ENCODE assay signal across 21 mouse cellular contexts in the genomic region with DNA sequence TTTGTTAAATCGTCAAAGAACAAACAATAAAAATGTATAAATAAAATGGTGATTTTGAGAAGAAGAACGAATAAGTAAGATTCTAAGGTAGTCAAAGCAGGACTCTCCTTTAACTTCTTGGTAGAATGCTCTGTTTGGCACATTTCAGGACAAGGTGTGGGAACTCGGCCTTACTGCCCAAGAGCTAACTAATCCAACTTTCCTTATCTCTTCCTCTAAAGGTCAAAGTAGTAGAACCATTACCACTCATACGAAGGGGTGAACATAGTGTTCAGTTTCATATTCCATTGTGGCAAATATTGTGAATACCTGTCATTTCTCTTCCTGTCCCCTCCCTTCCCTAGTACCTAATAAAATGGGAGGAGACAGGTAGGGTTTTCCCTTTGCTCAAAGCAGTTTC.
DNase-seq lines count a peak whose midpoint lies in the region; ATAC-seq and TF ChIP-seq lines count a peak whose summit lies in the region.
"Had no signal": no experiment of that assay in that cellular context is flagged by ENCODE, and none has a peak within 500 bp of the region (broad histone marks: within the 10 kb centered on the region; RNA-seq: fewer than 3 reads in every experiment).

No protein-coding gene starts in this region.

- no peaks in the 10 kb centered on the region for H3K36me3 ChIP-seq in intestine, embryonic 15.5 days
- no peaks in the 10 kb centered on the region for H3K36me3 ChIP-seq in intestine, embryonic 16.5 days (ENCODE audit: control insufficient read depth, insufficient read depth, low read length)
- H3K36me3 ChIP-seq in stomach, postnatal 0 days (ENCODE audit: control insufficient read depth, insufficient read depth, low read length): no peaks in the 10 kb centered on the region
- H3K36me3 ChIP-seq: embryonic facial prominence, embryonic 13.5 days; embryonic facial prominence, embryonic 15.5 days; forebrain, embryonic 15.5 days had no signal

- no peak for DNase-seq in stomach, postnatal 0 days (ENCODE audit: low spot score)
- DNase-seq in layer of hippocampus, adult 9-10 months (ENCODE audit: low spot score): no peak
- DNase-seq: adrenal gland, adult 2 months; adrenal gland, postnatal 10 days; adrenal gland, postnatal 25 days; cerebellum, adult 11 months; cerebellum, adult 18-20 months; cerebellum, adult 8-10 months; cerebellum, adult 9-11 months; cerebellum, postnatal 14 days; cerebellum, postnatal 36 days; embryo, embryonic 11 days; forebrain, postnatal 0 days had no signal

- TF ChIP-seq CTCF in stomach, postnatal 0 days (IDR thresholded peaks at IDR 0.05; ENCODE audit: low read depth): no peak

- H3K9ac ChIP-seq in intestine, embryonic 15.5 days: no peak overlapping the region
- H3K9ac ChIP-seq in intestine, embryonic 16.5 days (ENCODE audit: low read depth, low read length): no peak overlapping the region
- no peak overlapping the region for H3K9ac ChIP-seq in stomach, postnatal 0 days (ENCODE audit: low read length)
- H3K9ac ChIP-seq: embryonic facial prominence, embryonic 13.5 days; embryonic facial prominence, embryonic 15.5 days; forebrain, embryonic 13.5 days; forebrain, embryonic 15.5 days; forebrain, postnatal 0 days had no signal

- H3K27ac ChIP-seq in intestine, embryonic 15.5 days: no peak overlapping the region
- H3K27ac ChIP-seq in intestine, embryonic 16.5 days (ENCODE audit: low read length): no peak overlapping the region
- no peak overlapping the region for H3K27ac ChIP-seq in stomach, postnatal 0 days (replicated peaks)
- H3K27ac ChIP-seq: embryonic facial prominence, embryonic 13.5 days; embryonic facial prominence, embryonic 15.5 days; forebrain, embryonic 13.5 days; forebrain, embryonic 15.5 days had no signal

- ATAC-seq in intestine, embryonic 15.5 days: peak; percentile 57
- peak; percentile 46; the same call in 1 of the 2 replicates for ATAC-seq in intestine, embryonic 16.5 days
- ATAC-seq in stomach, postnatal 0 days (ENCODE audit: low FRiP score, low TSS enrichment): 0 out of 2 replicates have a peak, but pooled peaks have one; percentile 42
- no peak for ATAC-seq in erythroid progenitor cell, adult 5-6 weeks (replicated peaks; ENCODE audit: low FRiP score, poor library complexity, severe bottlenecking)
- ATAC-seq: forebrain, embryonic 13.5 days; forebrain, embryonic 15.5 days; forebrain, postnatal 0 days had no signal

- H3K4me1 ChIP-seq in intestine, embryonic 15.5 days (replicated peaks): no peaks in the 10 kb centered on the region
- no peaks in the 10 kb centered on the region for H3K4me1 ChIP-seq in intestine, embryonic 16.5 days (ENCODE audit: control insufficient read depth, insufficient read depth, low read length)
- no peaks in the 10 kb centered on the region for H3K4me1 ChIP-seq in stomach, postnatal 0 days (replicated peaks; ENCODE audit: control insufficient read depth, insufficient read depth)
- H3K4me1 ChIP-seq: embryonic facial prominence, embryonic 13.5 days; embryonic facial prominence, embryonic 15.5 days; forebrain, embryonic 13.5 days; forebrain, embryonic 15.5 days had no signal

- H3K9me3 ChIP-seq in intestine, embryonic 15.5 days: no peaks in the 10 kb centered on the region
- no peaks in the 10 kb centered on the region for H3K9me3 ChIP-seq in intestine, embryonic 16.5 days (ENCODE audit: control insufficient read depth, low read length)
- no peaks in the 10 kb centered on the region for H3K9me3 ChIP-seq in stomach, postnatal 0 days (ENCODE audit: control insufficient read depth, low read length)
- H3K9me3 ChIP-seq: embryonic facial prominence, embryonic 13.5 days; embryonic facial prominence, embryonic 15.5 days; forebrain, embryonic 13.5 days; forebrain, embryonic 15.5 days had no signal

- no peak overlapping the region for H3K4me2 ChIP-seq in intestine, embryonic 15.5 days (replicated peaks)
- no peak overlapping the region for H3K4me2 ChIP-seq in intestine, embryonic 16.5 days (ENCODE audit: low read depth, low read length)
- no peak overlapping the region for H3K4me2 ChIP-seq in stomach, postnatal 0 days (replicated peaks; ENCODE audit: low read depth)
- H3K4me2 ChIP-seq: embryonic facial prominence, embryonic 13.5 days; embryonic facial prominence, embryonic 15.5 days; forebrain, embryonic 13.5 days; forebrain, embryonic 15.5 days had no signal

- TF ChIP-seq EP300 in stomach, postnatal 0 days (optimal IDR thresholded peaks at IDR 0.05): no peak

- WGBS in intestine, embryonic 15.5 days: 76% methylated on average over 4 of the region's 4 CpGs
- WGBS in intestine, embryonic 16.5 days: 65% methylated on average over 4 of the region's 4 CpGs
- 74% methylated on average over 4 of the region's 4 CpGs for WGBS in stomach, postnatal 0 days

- H3K4me3 ChIP-seq in intestine, embryonic 15.5 days (replicated peaks): no peak overlapping the region
- no peak overlapping the region for H3K4me3 ChIP-seq in intestine, embryonic 16.5 days (ENCODE audit: low read length)
- no peak overlapping the region for H3K4me3 ChIP-seq in stomach, postnatal 0 days (ENCODE audit: low read depth, low read length)
- H3K4me3 ChIP-seq: embryonic facial prominence, embryonic 13.5 days; embryonic facial prominence, embryonic 15.5 days; erythroblast, embryonic 14.5 days; forebrain, embryonic 13.5 days; forebrain, embryonic 15.5 days had no signal

- no peaks in the 10 kb centered on the region for H3K27me3 ChIP-seq in intestine, embryonic 15.5 days (replicated peaks)
- H3K27me3 ChIP-seq in intestine, embryonic 16.5 days (replicated peaks; ENCODE audit: control insufficient read depth, insufficient read depth, low read length): no peaks in the 10 kb centered on the region
- H3K27me3 ChIP-seq in stomach, postnatal 0 days (ENCODE audit: control insufficient read depth, insufficient read depth, low read length): no peaks in the 10 kb centered on the region
- H3K27me3 ChIP-seq: embryonic facial prominence, embryonic 13.5 days; embryonic facial prominence, embryonic 15.5 days; forebrain, embryonic 13.5 days; forebrain, embryonic 15.5 days had no signal
